Mouse (Mus musculus) urinary bladder, postnatal 10 days (tissue): ENCODE measurements around the gene Med19.
"Not testable (repeated sequence)": the region's sequence is repeated elsewhere in the genome, so short reads cannot be mapped to it uniquely, and the experiment has no call there.

ENCODE experiments used
- DNase-seq: peaks from one replicate; pipeline ENCODE4 v3.0.0; 2022; ENCODE audit warnings: low spot score

Med19 gene

DNA sequence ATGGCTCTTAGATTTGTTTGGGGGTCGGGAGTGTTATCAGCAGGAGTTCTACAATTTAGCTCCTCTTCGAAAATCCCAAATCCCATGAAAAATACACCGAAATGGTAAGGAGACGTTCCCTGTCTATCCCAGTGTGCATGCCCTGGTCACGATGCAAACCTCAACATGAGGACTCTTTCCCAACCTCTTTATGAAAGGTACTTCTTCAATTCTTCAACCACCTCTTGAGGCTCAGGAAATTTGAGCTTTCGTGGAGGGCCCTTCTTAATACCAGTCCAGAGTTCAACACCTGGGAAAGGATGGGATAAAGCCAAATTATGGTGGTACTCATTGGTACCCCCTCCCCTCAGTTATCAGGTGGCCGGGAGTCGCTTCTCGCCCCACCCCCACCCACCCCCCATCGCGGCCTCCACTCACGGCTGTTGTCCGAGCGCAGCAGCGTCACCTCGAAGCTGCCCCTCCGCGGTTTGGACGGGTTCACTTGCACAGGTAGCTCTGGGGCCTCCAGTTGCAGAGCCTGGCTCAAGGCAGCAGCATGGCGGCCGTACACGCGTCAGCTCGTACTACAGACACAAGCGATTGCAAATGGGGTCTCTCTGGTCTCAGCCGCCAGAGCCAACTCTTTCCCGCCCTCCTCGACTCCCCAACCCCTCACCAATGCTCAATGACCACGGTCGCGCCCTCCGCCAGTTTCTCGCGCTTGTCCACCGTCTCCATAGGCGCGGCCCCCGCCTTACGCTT is 8.2 kb upstream of the Med19 start:
- no peak for DNase-seq

DNA sequence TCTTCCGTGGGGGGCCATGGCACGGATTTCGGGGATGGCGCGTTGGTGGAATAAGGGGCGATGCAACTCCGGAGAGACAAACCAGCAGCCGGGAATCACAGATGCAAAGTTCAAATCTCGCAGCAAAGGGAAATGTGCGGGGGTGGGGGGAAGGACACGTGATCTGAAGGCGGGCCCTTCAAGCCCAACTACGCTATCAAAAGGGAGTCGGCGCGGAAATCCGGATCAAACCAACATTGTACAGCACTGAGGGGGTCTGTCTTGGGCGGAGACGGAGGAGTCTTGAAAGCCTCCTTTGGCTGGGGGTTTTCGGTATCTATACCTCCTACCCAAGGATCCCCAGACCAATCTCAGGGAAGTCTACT is 7.7 kb upstream of the Med19 start, which contains the start of gene Selenoh:
Gene Selenoh (minus strand): TSS at position 202 of the 365 bp plus-strand sequence.
- peak; percentile 38 for DNase-seq

DNA sequence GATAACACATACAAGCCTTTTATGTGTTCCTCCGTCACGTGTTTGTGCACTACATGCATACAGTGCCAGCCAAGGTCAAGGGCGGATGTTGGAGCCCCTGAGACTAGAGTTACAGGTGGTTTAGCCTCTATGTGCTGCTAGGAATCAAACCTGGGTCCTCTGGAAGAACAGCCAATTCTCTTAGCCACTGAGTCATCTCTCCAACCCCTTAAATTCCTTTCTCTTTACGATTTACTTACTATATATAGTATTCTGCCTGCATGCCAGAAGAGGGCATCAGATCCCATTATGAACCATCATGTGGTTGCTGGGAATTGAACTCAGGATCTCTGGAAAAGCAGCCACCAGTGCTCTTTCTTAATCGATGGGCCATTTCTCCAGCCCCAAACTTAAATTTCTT is 6.7 kb upstream of the Med19 start:
- DNase-seq = not testable (repeated sequence)

DNA sequence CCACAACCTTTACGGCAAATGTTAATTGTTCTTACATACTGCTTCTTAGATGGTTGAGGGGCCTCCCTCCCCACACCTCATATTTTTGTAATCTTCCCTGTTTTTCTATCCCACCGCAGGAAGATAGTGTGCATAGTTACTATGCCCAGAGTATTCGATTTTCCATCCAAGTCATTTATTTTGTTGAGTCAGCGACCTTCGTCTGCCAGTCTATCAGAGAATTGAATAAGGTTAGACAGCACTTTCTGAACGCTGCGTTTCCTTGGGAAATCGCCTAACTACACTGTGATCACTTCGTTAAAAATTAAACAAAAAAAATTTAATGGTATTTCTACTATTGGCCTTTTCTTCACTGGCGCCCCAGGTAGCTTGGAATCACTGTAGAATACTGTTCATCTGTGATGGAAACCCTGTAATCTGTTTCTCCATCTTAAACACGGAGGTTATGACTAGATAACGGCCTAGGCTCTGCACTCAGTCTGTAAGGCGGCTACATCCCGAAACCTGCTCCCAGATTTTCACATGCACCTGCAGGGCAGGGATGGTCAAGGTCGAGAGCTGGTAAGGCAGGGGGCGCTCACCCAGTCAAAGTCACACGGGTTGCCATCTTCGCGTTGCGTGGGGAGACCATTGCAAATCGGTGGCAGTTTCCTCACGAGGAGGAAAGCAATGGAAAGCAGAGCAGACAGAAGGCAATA is 783 bp upstream of the Med19 start:
- no peak for DNase-seq

DNA sequence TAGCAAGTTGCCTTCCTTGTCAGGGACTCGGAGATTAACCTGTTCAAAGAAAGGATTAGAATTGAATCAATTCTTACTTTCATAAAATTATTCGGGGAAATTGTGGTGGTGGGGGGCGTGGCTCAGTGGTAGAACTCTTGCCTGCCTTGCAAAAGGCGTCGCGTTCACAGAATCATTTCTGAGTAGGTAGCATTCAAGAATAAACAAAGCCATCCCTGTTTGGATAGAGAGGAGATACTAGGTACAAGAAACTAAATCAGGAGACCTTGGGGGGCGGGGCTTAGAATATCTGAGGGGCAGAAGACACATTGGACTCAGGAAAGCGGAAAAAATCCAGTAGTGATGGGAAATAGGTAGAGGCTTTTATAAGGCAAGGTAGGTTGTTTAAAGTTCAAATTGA is 814 bp downstream of the Med19 start, which contains the start of gene Tmx2:
Gene Tmx2 (minus strand): TSS at position 125 of the 400 bp plus-strand sequence.
- DNase-seq = no peak

DNA sequence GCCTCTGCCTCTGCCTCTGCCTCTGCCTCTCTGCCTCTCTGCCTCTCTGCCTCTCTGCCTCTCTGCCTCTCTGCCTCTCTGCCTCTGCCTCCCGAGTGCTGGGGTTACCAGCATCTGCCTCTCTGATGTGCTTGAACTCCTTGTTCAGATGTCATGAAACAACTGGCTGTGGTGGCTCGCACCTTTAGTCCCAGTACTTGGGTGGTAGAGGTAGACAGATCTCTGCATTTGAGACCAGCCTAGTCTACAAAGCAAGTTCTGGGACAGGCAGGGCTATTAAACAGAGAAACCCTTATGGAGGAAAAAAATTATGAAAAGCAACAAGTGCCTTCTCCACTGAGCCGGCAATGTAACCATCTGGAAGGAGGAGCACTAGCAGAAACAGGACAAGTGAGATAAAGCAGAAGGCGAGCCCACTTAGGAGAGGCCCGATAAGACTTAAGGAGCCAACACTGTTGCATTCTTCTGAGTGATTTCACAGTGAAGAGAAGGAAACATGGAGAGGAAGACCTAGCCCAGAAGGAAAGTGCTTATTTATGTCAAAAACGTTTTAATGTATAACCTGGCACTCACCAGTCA is 4.5 kb downstream of the Med19 start:
- no peak for DNase-seq

DNA sequence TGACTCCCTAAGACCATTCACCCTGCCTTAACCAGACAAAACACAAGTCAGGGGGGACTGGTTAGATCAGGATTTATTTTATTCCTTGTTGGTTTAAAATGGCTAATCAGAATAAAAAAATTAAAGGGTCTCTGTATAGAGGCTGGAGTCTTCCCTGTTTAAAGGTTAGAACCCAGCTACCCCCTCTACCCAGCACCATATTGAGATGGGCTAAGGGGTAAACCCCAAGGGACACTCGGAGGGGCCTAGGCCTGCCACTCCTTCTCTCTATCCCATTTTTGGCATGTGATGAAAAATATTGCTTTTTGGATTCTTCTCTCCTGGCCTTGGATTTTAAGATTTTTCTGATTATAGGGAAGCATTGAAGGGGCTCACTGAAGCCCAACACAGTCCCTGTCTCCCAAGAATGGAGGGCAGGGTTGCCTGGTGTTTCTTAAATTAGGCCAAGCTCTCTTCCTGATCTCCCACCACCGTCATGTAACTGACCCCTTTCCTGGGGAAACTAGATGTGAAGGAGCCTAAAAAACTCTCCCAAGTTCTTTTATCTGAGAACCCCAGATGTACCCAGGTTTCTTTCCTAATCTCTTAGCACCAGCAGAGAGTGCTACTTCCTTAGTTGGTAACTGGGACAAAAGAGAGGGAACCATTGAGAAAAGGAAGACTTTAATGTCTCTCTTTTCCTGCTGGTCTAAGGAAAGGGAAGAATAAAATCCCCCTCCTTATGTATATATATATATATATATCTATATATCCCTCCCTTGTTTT is 10.1 kb downstream of the Med19 start:
- no peak for DNase-seq

DNA sequence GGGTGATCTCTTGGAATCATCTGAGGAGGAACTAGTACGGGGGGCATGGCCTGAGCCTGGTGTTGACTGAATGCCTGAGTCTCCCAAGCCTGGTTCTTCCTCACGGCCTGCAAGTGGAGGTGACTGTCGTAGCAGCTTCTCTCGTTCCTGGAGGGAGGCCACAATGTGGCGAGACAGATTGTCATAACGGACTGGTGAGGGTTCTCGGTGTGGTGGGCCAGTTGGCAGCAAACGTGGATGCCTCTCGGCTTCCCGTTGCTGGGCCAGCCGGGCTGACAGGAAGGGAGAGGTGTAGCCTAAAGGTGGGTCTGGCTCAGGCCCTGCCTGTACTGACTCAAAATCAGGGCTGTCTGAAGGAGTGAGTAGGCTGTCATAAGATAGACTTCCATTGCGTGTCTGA is 11.8 kb downstream of the Med19 start:
- no peak for DNase-seq

DNA sequence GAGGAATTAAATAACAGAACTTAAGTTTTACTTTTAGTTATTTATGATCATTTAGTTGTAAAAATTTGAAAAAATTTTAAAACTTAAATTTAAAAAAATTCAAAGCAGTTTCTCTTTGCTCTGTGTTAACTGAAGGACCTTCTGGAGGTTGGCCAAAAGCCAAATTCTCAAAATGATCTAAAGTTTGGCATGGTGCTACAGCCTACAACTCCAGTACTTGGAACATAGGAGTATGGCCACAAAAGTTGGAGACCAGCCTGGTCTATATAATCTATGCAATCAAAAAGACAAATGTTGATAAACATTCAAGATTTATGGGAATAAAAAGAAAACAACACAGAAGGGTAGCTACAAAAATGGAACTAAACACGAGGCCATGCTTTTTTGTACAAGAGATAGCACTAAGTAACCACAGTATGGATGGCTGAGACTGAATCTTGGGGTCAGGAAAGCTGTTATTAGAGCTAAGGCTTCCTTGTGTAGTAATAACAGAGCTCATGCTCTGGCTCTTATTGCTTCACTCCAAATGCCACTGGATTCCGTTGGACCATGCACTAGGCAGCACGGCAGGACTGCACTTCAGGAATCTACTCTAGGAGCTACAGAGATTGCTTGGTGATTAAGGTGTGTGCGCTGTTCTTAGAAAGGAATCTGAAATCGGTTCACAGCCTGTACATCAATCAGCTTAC is 16.9 kb downstream of the Med19 start:
- DNase-seq = no peak

DNA sequence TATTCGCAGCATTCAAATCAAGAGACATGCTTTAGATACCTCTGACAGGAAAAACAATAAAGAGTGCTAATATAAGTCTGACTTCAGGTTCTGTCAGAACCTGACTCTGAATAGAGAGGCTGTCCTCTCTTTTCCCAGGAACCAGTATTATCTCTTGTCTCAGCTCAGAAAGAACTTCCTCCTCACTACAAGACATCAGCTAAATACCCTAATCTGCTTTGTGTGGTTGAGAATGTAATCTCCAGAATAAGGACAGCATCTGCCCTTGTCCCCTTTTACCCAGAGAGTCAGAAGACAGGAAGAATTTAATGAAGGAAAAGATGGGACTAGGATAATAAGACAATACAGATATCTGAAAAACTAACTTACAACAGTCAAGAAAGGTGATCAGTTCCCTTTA is 25.3 kb downstream of the Med19 start:
- DNase-seq = no peak

DNA sequence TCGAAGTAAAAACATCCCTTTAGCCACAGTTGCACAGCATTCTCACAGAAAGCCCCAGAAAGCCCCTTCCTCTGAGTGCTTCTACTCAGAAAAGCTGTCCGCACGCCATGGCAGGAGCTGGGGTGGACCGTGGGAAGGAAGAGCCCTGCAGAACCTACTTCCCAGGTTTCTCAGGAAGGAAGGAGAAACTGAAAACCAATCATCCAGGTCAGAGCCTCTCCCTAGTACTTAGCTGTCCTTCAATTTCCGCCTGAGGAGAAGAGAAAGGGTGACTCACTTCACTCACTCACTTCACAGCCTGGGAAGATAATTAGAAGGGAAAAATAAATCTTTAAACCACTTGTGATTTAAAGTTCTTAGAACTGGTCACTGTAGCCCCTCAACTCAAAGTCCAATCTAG is 26.1 kb downstream of the Med19 start:
- DNase-seq = no peak

DNA sequence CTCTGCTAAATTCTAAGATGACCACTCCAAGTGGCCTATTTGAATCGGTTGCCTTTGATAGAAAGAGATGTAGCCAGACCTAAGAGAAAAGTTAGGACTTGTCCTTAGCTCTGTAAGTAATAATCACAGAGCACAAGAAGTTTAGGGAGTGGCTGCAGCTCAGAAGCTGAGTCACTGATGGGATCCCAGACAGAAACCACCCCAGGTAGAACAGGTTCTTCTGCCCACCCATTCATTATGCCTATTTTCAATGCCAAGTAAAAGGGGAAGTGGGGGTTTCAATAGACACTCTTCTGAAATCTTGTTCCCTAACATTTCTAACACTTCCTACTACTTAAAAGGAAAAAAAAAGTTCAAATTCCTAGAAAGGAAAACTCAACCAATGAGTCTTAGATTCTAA is 27.1 kb downstream of the Med19 start:
- DNase-seq = no peak

DNA sequence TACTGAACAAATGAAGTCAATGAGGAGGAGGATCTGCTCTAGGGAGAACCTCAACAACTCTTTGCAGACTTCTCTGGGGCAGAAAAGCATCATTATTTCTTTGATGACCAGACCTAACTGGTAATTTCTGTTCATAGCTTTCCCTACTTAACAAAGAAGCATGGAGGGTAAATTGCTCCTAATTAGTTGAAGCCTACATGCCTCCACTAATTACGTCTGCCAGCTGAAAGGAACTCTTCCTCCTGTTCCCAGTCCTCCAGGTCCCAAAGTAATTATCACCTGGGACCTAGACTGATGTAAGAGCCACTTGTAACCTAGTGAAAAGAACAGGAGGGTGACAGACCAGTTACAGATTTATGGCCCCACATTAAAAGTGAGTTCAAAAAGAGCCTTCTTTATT is 29.3 kb downstream of the Med19 start:
- no peak for DNase-seq

DNA sequence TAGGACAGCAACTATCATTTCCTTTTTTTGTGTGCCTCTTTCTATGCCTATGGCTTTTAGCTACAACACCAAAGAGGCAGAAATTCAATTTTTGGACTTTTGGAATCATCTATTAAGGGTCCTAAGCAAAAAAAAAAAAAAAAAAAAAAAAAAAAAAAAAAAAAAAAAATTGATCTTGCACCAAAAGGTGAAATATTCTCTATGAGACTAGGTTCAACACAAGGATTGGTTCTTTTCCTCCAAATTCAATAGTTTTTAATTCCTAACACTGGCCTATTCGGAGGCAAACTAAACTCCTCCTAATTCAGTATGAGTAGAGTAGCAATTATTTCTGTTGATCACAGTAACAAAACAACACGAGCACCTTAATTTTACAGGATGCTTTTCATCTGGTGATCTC is 33.7 kb downstream of the Med19 start:
- DNase-seq = no peak

DNA sequence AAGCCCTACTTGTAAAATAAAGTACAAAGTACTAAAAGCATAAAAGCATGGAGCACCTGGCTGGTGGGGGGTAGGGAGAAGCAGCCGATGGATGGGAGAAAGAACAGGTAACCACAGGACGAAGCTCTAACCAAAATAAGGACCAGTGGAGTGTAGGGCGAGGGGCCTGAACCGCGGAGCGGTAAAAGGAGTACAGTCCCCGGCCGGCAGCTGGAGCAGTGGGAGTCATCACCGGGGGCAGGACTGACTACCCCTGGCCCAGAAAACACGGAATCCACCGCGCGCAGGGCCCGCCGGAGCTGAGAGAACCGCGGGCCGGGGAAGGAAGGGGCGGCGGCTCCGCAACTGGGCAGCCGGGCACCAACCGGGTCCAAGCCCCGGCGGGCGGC is 36.2 kb downstream of the Med19 start:
- DNase-seq = no peak

DNA sequence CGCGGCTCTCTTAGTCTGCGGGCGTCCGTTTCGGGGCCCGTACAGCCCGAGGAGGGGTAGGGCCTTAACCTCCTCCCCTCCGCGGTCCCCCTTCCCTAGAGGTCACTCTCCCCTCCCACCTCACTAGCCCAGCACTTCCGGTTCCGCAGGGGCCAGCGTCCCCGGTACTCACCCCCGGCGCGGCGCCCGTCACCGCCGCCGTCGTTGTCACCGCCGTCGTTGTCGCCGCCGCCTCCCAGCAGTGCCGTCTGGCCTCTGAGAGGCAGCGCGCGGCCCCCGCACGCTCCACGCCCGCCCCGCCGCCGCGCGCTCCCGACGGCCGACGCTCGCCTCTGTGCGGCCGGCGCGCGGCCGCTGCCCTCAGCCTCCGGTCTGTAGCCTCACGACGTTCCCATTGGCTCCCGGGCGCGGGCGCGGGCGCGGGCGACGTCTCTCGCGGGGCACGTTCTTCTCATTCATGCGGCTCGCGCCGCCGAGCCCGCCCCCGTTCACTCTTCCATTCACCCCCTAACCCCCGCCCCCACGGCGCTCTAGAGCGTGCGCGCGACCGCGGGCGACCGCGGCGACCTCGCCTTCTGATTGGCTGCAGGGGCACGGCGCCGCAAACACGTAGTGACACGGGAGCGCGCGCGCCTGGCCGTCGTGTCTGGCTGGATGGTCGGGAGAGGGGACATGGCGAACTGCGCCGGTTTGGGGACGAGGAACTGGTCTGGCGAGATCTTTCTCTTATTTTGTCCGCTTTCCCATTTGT is 36.8 kb downstream of the Med19 start, which contains the start of gene Zdhhc5:
Gene Zdhhc5 (minus strand): TSS at position 370 of the 751 bp plus-strand sequence.
- DNase-seq = peak; percentile 95

DNA sequence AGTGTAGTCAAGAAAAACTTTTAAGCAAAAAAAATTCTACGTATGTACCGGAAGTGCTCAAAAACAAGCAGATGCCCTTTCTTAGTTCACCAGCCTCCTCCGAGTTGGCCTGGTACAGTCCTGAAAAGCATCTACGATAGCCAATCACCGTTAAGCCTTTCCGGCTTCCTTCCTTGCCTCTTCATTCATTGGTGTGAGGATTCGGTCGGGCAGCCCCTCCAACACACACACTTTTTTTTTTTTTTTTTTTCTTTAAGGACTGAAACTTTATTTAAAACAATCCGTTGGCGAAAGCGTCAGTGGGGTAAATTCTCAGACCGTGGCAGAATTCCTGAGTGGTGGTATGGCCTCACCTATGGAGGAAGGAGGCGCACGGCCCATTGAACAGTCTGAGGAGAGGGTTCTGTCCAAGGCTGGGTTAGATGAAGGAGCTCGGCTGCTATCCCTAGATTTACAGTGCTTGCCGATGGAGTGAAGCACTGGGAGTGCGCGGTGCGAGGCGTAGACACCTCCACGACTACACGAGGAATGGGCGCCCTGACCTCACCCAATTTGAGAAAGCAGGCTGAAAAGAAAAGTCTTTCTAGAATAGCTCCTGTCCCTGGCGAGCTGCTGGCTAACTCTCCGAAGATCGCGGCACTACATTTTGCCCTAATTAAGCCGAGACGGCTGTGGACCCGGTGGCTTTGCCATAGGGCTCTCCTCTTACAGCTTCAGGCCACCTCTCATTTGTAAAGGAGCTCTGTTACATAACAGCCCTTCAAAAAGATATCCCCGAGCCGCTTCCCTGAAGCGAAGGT is 37.6 kb downstream of the Med19 start:
- DNase-seq = no peak

DNA sequence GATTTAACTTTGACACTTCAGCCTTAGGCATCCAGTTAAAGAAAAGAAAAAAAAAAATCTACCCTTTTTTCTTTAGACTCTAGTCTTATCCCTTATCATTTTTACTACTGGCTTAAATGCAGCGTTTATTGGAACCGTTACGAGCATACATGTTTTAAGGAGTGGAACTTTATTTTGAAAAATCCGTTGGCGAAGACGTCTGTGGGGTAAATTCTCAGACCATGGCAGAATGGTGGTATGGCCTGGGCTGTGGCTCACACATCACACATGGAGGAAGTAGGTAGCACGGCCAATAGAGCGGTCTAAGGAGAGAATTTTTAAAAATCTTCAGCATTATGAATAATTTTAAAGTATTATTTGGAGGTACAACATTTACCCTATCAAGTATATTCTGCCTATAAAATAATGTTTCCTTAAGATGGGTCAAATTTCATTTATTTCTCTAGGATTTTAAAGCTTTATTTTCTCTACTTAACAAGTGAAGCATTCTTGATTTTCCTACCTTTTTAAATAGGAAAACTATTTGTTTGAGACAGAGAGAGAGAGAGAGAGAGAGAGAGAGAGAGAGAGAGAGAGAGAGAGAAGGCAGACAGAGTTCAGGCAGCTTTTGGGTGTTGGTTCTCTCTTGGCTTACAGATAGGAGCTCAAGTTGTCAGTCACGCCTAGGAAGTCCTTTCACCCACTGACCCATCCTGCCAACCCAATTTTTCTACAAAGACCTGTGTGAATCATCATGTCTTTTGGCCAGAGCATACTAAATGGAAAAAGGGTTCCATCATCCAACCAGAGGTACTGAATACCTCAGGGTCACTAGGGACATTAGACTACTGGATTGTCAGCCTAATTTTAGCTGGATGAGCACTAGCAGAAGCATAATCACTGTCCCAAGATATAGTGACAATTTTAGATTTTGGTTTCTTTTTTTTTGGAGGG is 38.5 kb downstream of the Med19 start:
- no peak for DNase-seq

DNA sequence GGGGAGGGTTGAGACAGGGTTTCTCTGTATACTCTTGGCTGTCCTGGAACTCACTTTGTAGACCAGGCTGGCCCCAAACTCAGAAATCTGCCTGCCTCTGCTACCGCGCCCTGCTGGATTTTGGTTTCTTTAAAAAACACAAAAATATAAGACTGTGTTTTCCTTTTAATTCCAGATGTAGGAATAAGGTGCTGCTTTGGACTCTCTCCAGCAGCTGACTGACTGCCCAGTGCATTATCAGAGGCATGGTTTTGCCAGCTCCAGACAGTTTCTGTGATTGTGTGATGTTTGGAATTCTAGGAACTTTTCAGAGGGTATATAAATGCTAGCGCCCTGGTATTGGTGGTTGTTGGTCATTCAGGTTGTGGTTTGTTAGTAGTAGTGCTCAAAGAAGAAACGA is 39.2 kb downstream of the Med19 start:
- DNase-seq = no peak
